Mouse (Mus musculus) heart, embryonic 11.5 days (tissue): ENCODE results near the gene Sox21. TPM values are rescaled to one million over a fixed set of nuclear protein-coding genes. Genes with fewer than 3 reads are reported as not detected.

Source experiments
- ATAC-seq: fragments of 200-750 bp; cut with Nextera tagmentation; replicated peaks from 2 replicates; pipeline ENCODE4 v1.8.0; 2017; ENCODE audit warnings: moderate library complexity; ENCODE audit not compliant: insufficient number of reproducible peaks, low FRiP score, low TSS enrichment
- H3K27ac ChIP-seq: fragments of 300-500 bp; sonication (generic); 2 replicates; pipeline ENCODE4 v1.5.1; 2014; ENCODE audit warnings: mild to moderate bottlenecking, low read depth, low read length
- H3K27me3 ChIP-seq: fragments of 300-500 bp; sonication (generic); 2 replicates; pipeline ENCODE4 v1.6.1; 2014; ENCODE audit warnings: mild to moderate bottlenecking, low read length, mixed read lengths; ENCODE audit not compliant: control insufficient read depth, insufficient read depth
- H3K36me3 ChIP-seq: fragments of 300-500 bp; sonication (generic); 2 replicates; pipeline ENCODE4 v1.6.1; 2014; ENCODE audit warnings: mild to moderate bottlenecking, low read length, moderate library complexity, mixed read lengths; ENCODE audit not compliant: control insufficient read depth, insufficient read depth
- H3K4me1 ChIP-seq: fragments of 300-500 bp; sonication (generic); 2 replicates; pipeline ENCODE4 v1.6.1; 2014; ENCODE audit warnings: low read length; ENCODE audit not compliant: control insufficient read depth, insufficient read depth
- H3K4me2 ChIP-seq: fragments of 300-500 bp; sonication (generic); 2 replicates; pipeline ENCODE4 v1.6.1; 2014; ENCODE audit warnings: mild to moderate bottlenecking, moderate library complexity
- H3K4me3 ChIP-seq: fragments of 300-500 bp; sonication (generic); 2 replicates; pipeline ENCODE4 v1.5.1; 2014; ENCODE audit warnings: low read depth, low read length
- H3K9ac ChIP-seq: fragments of 300-500 bp; sonication (generic); 2 replicates; pipeline ENCODE4 v1.6.1; 2014; ENCODE audit warnings: mild to moderate bottlenecking, low read depth, low read length, moderate library complexity
- H3K9me3 ChIP-seq: fragments of 300-500 bp; sonication (generic); replicated peaks from 2 replicates; pipeline ENCODE4 v1.6.1; 2016; ENCODE audit warnings: low read length; ENCODE audit not compliant: control insufficient read depth
- WGBS: fragments of 180-500 bp; shearing (Covaris S2); extraction: QIAGEN DNeasy Blood & Tissue Kit; methylation state at CpG from one replicate; pipeline ENCODE4 v1.1.7; 2014; ENCODE audit not compliant: insufficient replicate concordance; 5-methylcytosine and 5-hydroxymethylcytosine counted together
- polyA plus RNA-seq: library from polyadenylated mRNA; unstranded; fragments of >200 nt; fragmentation: Nextera tagmentation; extraction: Ambion mirVana; gene quantifications from 2 replicates; pipeline ENCODE4 v1.2.1, GENCODE M21; 2014

The Sox21 gene
- polyA plus RNA-seq, 1 experiment from 2014 or later = 0.06 TPM

GRCm38 (mm10) chr14:118253381-118253780, 16.6 kb upstream of the Sox21 start:
- ATAC-seq = no peak
- no peaks in the 10 kb centered on the region for H3K4me1 ChIP-seq
- no peak overlapping the region for H3K27ac ChIP-seq
- no peaks in the 10 kb centered on the region for H3K9me3 ChIP-seq
- no peak overlapping the region for H3K4me2 ChIP-seq
- H3K4me3 ChIP-seq = no peak overlapping the region
- H3K9ac ChIP-seq = no peak overlapping the region
- no peaks in the 10 kb centered on the region for H3K36me3 ChIP-seq
- no peaks in the 10 kb centered on the region for H3K27me3 ChIP-seq
- 88% methylated on average over 6 of the region's 6 CpGs for WGBS

GRCm38 (mm10) chr14:118241416-118241815, 4.6 kb upstream of the Sox21 start:
- H3K27ac ChIP-seq = no peak overlapping the region
- no peaks in the 10 kb centered on the region for H3K36me3 ChIP-seq
- WGBS = 71% methylated on average over 2 of the region's 2 CpGs
- H3K4me1 ChIP-seq = 0 out of 2 replicates have a peak, but pooled peaks cover 4% of the 10 kb centered on the region
- ATAC-seq = no peak
- H3K4me2 ChIP-seq = no peak overlapping the region
- peaks cover 8% of the 10 kb centered on the region for H3K9me3 ChIP-seq
- H3K9ac ChIP-seq = no peak overlapping the region
- H3K4me3 ChIP-seq = no peak overlapping the region
- H3K27me3 ChIP-seq = peaks cover 35% of the 10 kb centered on the region

GRCm38 (mm10) chr14:118239351-118239750, 2.5 kb upstream of the Sox21 start:
- Histone ChIP-seq H3K27ac (no peak overlapping the region), H3K4me2 (no peak overlapping the region), H3K27me3 (peaks cover 56% of the 10 kb centered on the region), H3K36me3 (no peaks in the 10 kb centered on the region), H3K4me1 (peaks cover 14% of the 10 kb centered on the region), H3K9me3 (peaks cover 8% of the 10 kb centered on the region), H3K9ac (no peak overlapping the region), H3K4me3 (no peak overlapping the region)
- WGBS = 6% methylated on average over 7 of the region's 8 CpGs
- ATAC-seq = no peak

- 10% methylated on average over 6 of the region's 6 CpGs for WGBS
- Histone ChIP-seq H3K9ac (no peak overlapping the region), H3K4me3 (no peak overlapping the region), H3K27me3 (peaks cover 66% of the 10 kb centered on the region), H3K4me2 (no peak overlapping the region), H3K36me3 (no peaks in the 10 kb centered on the region), H3K9me3 (no peaks in the 10 kb centered on the region), H3K4me1 (peaks cover 14% of the 10 kb centered on the region), H3K27ac (no peak overlapping the region)
- no peak for ATAC-seq
Measured at GRCm38 (mm10) chr14:118237786-118238185, 956 bp upstream of the Sox21 start.

- under 1% methylated on average over 72 of the region's 73 CpGs for WGBS
- H3K9me3 ChIP-seq = no peaks in the 10 kb centered on the region
- no peaks in the 10 kb centered on the region for H3K36me3 ChIP-seq
- peaks cover 80% of the 10 kb centered on the region for H3K27me3 ChIP-seq
- H3K4me3 ChIP-seq = peak overlapping the region; percentile 53
- no peak overlapping the region for H3K27ac ChIP-seq
- H3K4me1 ChIP-seq = peaks cover 14% of the 10 kb centered on the region
- H3K9ac ChIP-seq = peak overlapping the region; percentile 12; the same call in 1 of the 2 replicates
- peak overlapping the region; percentile 92 for H3K4me2 ChIP-seq
- ATAC-seq = peak; percentile 61
Measured at GRCm38 (mm10) chr14:118235973-118236885, 601 bp downstream of the Sox21 start.

GRCm38 (mm10) chr14:118235361-118235972, 1.4 kb downstream of the Sox21 start:
- peaks cover 17% of the 10 kb centered on the region for H3K4me1 ChIP-seq
- H3K4me3 ChIP-seq = peak overlapping the region; percentile 53
- H3K9ac ChIP-seq = no peak overlapping the region
- peak overlapping the region; percentile 92 for H3K4me2 ChIP-seq
- under 1% methylated on average over 62 of the region's 62 CpGs for WGBS
- no peaks in the 10 kb centered on the region for H3K9me3 ChIP-seq
- H3K27ac ChIP-seq = no peak overlapping the region
- no peak for ATAC-seq
- H3K27me3 ChIP-seq = peaks cover 86% of the 10 kb centered on the region
- no peaks in the 10 kb centered on the region for H3K36me3 ChIP-seq

- ATAC-seq = no peak
- under 1% methylated on average over 82 of the region's 84 CpGs for WGBS
- peak overlapping the region; percentile 92 for H3K4me2 ChIP-seq
- no peaks in the 10 kb centered on the region for H3K36me3 ChIP-seq
- H3K27me3 ChIP-seq = peaks cover 87% of the 10 kb centered on the region
- peaks cover 17% of the 10 kb centered on the region for H3K4me1 ChIP-seq
- no peak overlapping the region for H3K27ac ChIP-seq
- peak overlapping the region; percentile 53 for H3K4me3 ChIP-seq
- no peaks in the 10 kb centered on the region for H3K9me3 ChIP-seq
- peak overlapping the region; percentile 16; the same call in 1 of the 2 replicates for H3K9ac ChIP-seq
Measured at GRCm38 (mm10) chr14:118234541-118235210, 2.2 kb downstream of the Sox21 start.

GRCm38 (mm10) chr14:118233786-118234540, 2.9 kb downstream of the Sox21 start:
- H3K4me2 ChIP-seq = no peak overlapping the region
- no peak overlapping the region for H3K9ac ChIP-seq
- H3K9me3 ChIP-seq = no peaks in the 10 kb centered on the region
- WGBS = 3% methylated on average over 26 of the region's 26 CpGs
- peak overlapping the region; percentile 53 for H3K4me3 ChIP-seq
- no peaks in the 10 kb centered on the region for H3K36me3 ChIP-seq
- no peak overlapping the region for H3K27ac ChIP-seq
- ATAC-seq = no peak
- peaks cover 17% of the 10 kb centered on the region for H3K4me1 ChIP-seq
- H3K27me3 ChIP-seq = peaks cover 87% of the 10 kb centered on the region
